33 mouse cellular contexts compared by ENCODE assay signal in genomic region chr19:6545481-6545880, GRCm38 (mm10). TPM values are rescaled to one million over a fixed set of nuclear protein-coding genes. Genes with fewer than 3 reads are reported as not detected.
DNase-seq lines count a peak whose midpoint lies in the region.
"Had no signal": no experiment of that assay in that cellular context is flagged by ENCODE, and none has a peak within 500 bp of the region (broad histone marks: within the 10 kb centered on the region; RNA-seq: fewer than 3 reads in every experiment).

No protein-coding gene starts in this region.

- peak; percentile 89 for DNase-seq in heart, adult 11 months
- DNase-seq in heart, adult 8-10 months (ENCODE audit: low spot score): no peak
- peak; percentile 10 to 25 for DNase-seq in layer of hippocampus, postnatal 10 days (ENCODE audit: low spot score in 2 of 2)
- no peak for DNase-seq in layer of hippocampus, adult 8-10 months (ENCODE audit: low spot score in 2 of 2)
- peak; percentile 58 for DNase-seq in cerebellum, adult 9-10 months
- peak; percentile 42 to 49 for DNase-seq in cerebellum, postnatal 14 days
- no peak for DNase-seq in thymus, postnatal 0 days (ENCODE audit: low spot score)
- DNase-seq: B cell, adult 2 months; embryo, embryonic 11 days; gastrocnemius, postnatal 36 days; layer of hippocampus, postnatal 36 days; liver; lung, adult 2 months; lung, postnatal 14 days; retina, postnatal 1 day; right cerebral cortex, postnatal 14 days; thymus, postnatal 14 days had no signal

RNA-seq across cellular contexts. Expression of gene Slc22a12, which starts 2.6 kb away (rescaled TPM):
- under 1 TPM in 1 of 4 experiments, not detected in 3; 0.28 TPM for total RNA-seq in heart, adult 8-10 months (2022)
- total RNA-seq in layer of hippocampus, postnatal 10 days (2021): 1 to 10 TPM in 1 of 2 experiments, under 1 TPM in 1; 0.71 to 1.3 TPM
- total RNA-seq in layer of hippocampus, adult 8-10 months (2022): 1 to 10 TPM in 2 of 4 experiments, under 1 TPM in 2; 0.50 to 1.3 (median 0.96) TPM
- polyA plus RNA-seq in thymus, postnatal 0 days (2015; fragmentation: Nextera tagmentation; extraction: Ambion mirVana): not detected in 2 replicates
- total RNA-seq: ES-E14; gastrocnemius, postnatal 36 days; heart, adult 2 months; heart, postnatal 10 days; hematopoietic stem cell, adult 5-6 weeks; megakaryocyte progenitor cell, adult 5-6 weeks had no signal
- polyA plus RNA-seq: activated CD4-positive, CD25-positive, alpha-beta regulatory T cell, adult 4 months; embryonic facial prominence, embryonic 12.5 days; forebrain, embryonic 14.5 days; heart, adult 2 months; heart, embryonic 13.5 days; hindbrain, embryonic 14.5 days; intestine, postnatal 0 days; limb, embryonic 11.5 days; liver, embryonic 14.5 days; midbrain, embryonic 10.5 days; small intestine, adult 2 months; stomach, embryonic 14.5 days had no signal

Comparison
In these comparisons a context has a peak if more than half of its experiments do, and no peak if none do; other contexts are left out.
1. DNase-seq: peak in heart, adult 11 months (single experiment), layer of hippocampus, postnatal 10 days (2 of 2), cerebellum, adult 9-10 months (single experiment) and cerebellum, postnatal 14 days (2 of 2); none in heart, adult 8-10 months (single experiment), layer of hippocampus, adult 8-10 months (0 of 2) and thymus, postnatal 0 days (single experiment).